Mouse (Mus musculus): ENCODE results near the gene Vmn2r99. TPM values are rescaled to one million over a fixed set of nuclear protein-coding genes. Genes with fewer than 3 reads are reported as not detected.

Vmn2r99 gene
- total RNA-seq (2023) = not detected

DNA sequence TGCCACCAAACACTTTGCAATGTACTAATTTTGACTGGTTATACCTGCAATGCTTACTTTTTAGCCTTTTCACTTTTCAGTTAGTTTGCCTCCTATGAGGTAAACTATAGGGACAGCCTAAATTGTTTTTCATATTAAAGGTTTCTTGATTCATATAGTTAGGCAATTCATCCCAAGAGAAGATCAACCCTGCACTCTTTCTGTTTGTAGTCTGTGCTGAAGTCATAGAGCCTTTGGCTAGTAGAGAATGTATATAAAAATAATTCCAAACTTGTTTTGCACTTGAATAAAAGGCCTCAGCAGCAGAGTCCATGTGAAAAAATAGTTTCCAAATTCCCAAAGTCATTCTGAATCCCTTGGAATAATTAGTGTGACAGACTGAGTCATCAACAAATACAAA lies at the start of gene Vmn2r99:
Vmn2r99 (plus strand) TSS at position 301 of the 400 bp plus-strand sequence.

Other genes starting within 250 kb of the Vmn2r99 start
- gene Vmn2r100, start 142.8 kb downstream of the Vmn2r99 start, total RNA-seq (2023) = not detected
- not detected for gene Vmn2r101, start 215.3 kb downstream of the Vmn2r99 start, total RNA-seq (2023)